Comparison of ENCODE assay signal across 13 mouse cellular contexts in the genomic region with DNA sequence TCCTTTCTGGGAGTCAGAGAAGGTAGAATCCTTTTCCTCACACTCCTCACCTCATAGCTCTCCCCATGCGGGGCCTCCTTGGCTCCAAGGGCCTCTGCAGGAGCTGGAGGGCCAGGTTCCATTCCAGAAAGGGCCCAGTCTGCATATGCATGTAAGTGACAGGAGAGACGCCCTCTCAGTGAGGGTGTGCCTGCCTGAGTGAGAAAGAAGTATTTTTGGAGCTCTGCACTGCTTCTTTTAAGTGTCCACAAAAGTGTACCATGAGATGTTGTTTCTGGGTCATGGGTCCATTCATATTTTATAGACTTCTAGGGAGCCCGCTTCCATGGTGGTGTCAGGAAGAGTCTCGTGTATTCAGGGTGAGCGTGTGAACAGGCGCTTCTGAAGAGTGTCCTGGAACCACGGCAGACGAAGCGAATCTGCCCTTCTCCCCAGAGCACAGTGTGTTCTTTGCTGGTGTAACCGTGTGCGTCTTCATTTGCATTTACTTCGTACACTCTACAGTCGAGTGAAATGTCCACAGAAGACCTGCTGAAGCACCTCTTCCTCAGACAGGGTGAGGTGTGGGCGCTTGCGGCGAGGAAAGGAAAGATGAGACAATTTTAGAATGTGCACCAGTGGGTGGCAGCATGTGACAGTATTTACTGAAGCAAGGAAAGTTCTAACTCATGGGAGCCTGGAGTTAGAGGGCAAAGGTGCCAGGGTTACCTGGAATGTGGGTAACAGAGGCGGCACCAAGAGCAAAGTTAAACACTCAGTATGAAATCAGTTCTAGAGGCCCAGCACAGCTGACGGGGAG. TPM values are rescaled to one million over a fixed set of nuclear protein-coding genes. Genes with fewer than 3 reads are reported as not detected.
DNase-seq lines count a peak whose midpoint lies in the region; ATAC-seq lines count a peak whose summit lies in the region.
"Had no signal": no experiment of that assay in that cellular context is flagged by ENCODE, and none has a peak within 500 bp of the region (broad histone marks: within the 10 kb centered on the region; RNA-seq: fewer than 3 reads in every experiment).

No protein-coding gene starts in this region.

- no peaks in the 10 kb centered on the region for H3K4me1 ChIP-seq in kidney, embryonic 16.5 days (ENCODE audit: insufficient read depth, low read length)
- H3K4me1 ChIP-seq in neural tube, embryonic 15.5 days, result no peaks in the 10 kb centered on the region
- no peaks in the 10 kb centered on the region for H3K4me1 ChIP-seq in limb, embryonic 10.5 days
- H3K4me1 ChIP-seq: embryonic facial prominence, embryonic 12.5 days; forebrain, embryonic 13.5 days; limb, embryonic 13.5 days had no signal

- H3K27ac ChIP-seq in kidney, embryonic 16.5 days (ENCODE audit: low read length), result no peak overlapping the region
- H3K27ac ChIP-seq in neural tube, embryonic 15.5 days (replicated peaks), result no peak overlapping the region
- H3K27ac ChIP-seq in limb, embryonic 10.5 days, result no peak overlapping the region
- H3K27ac ChIP-seq: embryonic facial prominence, embryonic 12.5 days; forebrain, embryonic 13.5 days; limb, embryonic 13.5 days had no signal

- peaks cover 9% of the 10 kb centered on the region for H3K36me3 ChIP-seq in kidney, embryonic 16.5 days (ENCODE audit: insufficient read depth, low read length)
- peaks cover 64% of the 10 kb centered on the region for H3K36me3 ChIP-seq in neural tube, embryonic 15.5 days
- peaks cover 66% of the 10 kb centered on the region for H3K36me3 ChIP-seq in limb, embryonic 10.5 days

- no peak overlapping the region for H3K4me2 ChIP-seq in kidney, embryonic 16.5 days (replicated peaks; ENCODE audit: low read depth, low read length)
- no peak overlapping the region for H3K4me2 ChIP-seq in neural tube, embryonic 15.5 days
- H3K4me2 ChIP-seq: embryonic facial prominence, embryonic 12.5 days; forebrain, embryonic 13.5 days; limb, embryonic 13.5 days had no signal

- peak; percentile 47 to 50 for DNase-seq in left cerebral cortex, postnatal 14 days (ENCODE audit: low spot score in 2 of 2)
- DNase-seq in left cerebral cortex, adult 8-10 months (ENCODE audit: low spot score in 2 of 2), result no peak
- DNase-seq in spleen, postnatal 36 days (ENCODE audit: low spot score in 2 of 2), result peak; percentile 54 to 66
- DNase-seq in spleen, postnatal 4 days (ENCODE audit: low spot score in 2 of 2), result no peak
- DNase-seq in limb, embryonic 10.5 days (ENCODE audit: low spot score), result no peak
- DNase-seq: cerebellum, adult 8-10 months had no signal

- H3K9ac ChIP-seq in kidney, embryonic 16.5 days (replicated peaks; ENCODE audit: low read length), result no peak overlapping the region
- H3K9ac ChIP-seq in neural tube, embryonic 15.5 days (replicated peaks), result no peak overlapping the region
- H3K9ac ChIP-seq: embryonic facial prominence, embryonic 12.5 days; forebrain, embryonic 13.5 days; limb, embryonic 13.5 days had no signal

- whole genome bisulfite sequencing in kidney, embryonic 16.5 days, result 90% methylated on average over 18 of the region's 18 CpGs
- WGBS in neural tube, embryonic 15.5 days, result 91% methylated on average over 18 of the region's 18 CpGs
- 92% methylated on average over 18 of the region's 18 CpGs for WGBS in limb, embryonic 10.5 days

- H3K27me3 ChIP-seq in kidney, embryonic 16.5 days (ENCODE audit: insufficient read depth, low read length), result no peaks in the 10 kb centered on the region
- H3K27me3 ChIP-seq in neural tube, embryonic 15.5 days (replicated peaks), result no peaks in the 10 kb centered on the region
- no peaks in the 10 kb centered on the region for H3K27me3 ChIP-seq in limb, embryonic 10.5 days (ENCODE audit: low read depth, poor library complexity, severe bottlenecking)
- H3K27me3 ChIP-seq: embryonic facial prominence, embryonic 12.5 days; forebrain, embryonic 13.5 days; limb, embryonic 13.5 days had no signal

- ATAC-seq in kidney, embryonic 16.5 days (ENCODE audit: low FRiP score, low TSS enrichment), result 0 out of 2 replicates have a peak, but pooled peaks have one; percentile 15
- no peak for ATAC-seq in neural tube, embryonic 15.5 days (ENCODE audit: low FRiP score)
- ATAC-seq: forebrain, embryonic 13.5 days; inflammation-experienced regulatory T-cells, adult 6 months had no signal

- no peak overlapping the region for H3K4me3 ChIP-seq in kidney, embryonic 16.5 days (ENCODE audit: low read length)
- H3K4me3 ChIP-seq in neural tube, embryonic 15.5 days (replicated peaks), result no peak overlapping the region
- no peak overlapping the region for H3K4me3 ChIP-seq in limb, embryonic 10.5 days
- H3K4me3 ChIP-seq: embryonic facial prominence, embryonic 12.5 days; forebrain, embryonic 13.5 days; limb, embryonic 13.5 days had no signal

- no peaks in the 10 kb centered on the region for H3K9me3 ChIP-seq in kidney, embryonic 16.5 days (ENCODE audit: low read length)
- H3K9me3 ChIP-seq in neural tube, embryonic 15.5 days (replicated peaks), result no peaks in the 10 kb centered on the region
- H3K9me3 ChIP-seq in limb, embryonic 10.5 days (replicated peaks), result no peaks in the 10 kb centered on the region
- H3K9me3 ChIP-seq: embryonic facial prominence, embryonic 12.5 days; forebrain, embryonic 13.5 days; limb, embryonic 13.5 days had no signal

- intact Hi-C loops in left cerebral cortex, postnatal 14 days (cut with DNase I), result no loop called here

RNA-seq across cellular contexts. Expression of a gene that starts 6.7 kb away (rescaled TPM):
- total RNA-seq in left cerebral cortex, postnatal 14 days (2021), result 10 to 100 TPM; 20.9 to 21.1 TPM
- 10 to 100 TPM; 19.8 to 25.0 (median 21.5) TPM for total RNA-seq in left cerebral cortex, adult 8-10 months (2022)
- 27.2 and 33.4 TPM in 2 replicates for polyA plus RNA-seq in kidney, embryonic 16.5 days (2015; fragmentation: Nextera tagmentation; extraction: Ambion mirVana)
- 14.5 and 20.4 TPM in 2 replicates for polyA plus RNA-seq in neural tube, embryonic 15.5 days (2015; fragmentation: Nextera tagmentation; extraction: Ambion mirVana)
- polyA plus RNA-seq in limb, embryonic 10.5 days (2016; fragmentation: Nextera tagmentation; extraction: Ambion mirVana), result 48.8 and 53.4 TPM in 2 replicates

RNA-seq across cellular contexts. Expression of a gene that starts 28.4 kb away (rescaled TPM):
- 10 to 100 TPM; 75.3 to 83.5 TPM for total RNA-seq in left cerebral cortex, postnatal 14 days (2021)
- total RNA-seq in left cerebral cortex, adult 8-10 months (2022), result 10 to 100 TPM; 61.6 to 69.8 (median 63.3) TPM
- polyA plus RNA-seq in kidney, embryonic 16.5 days (2015; fragmentation: Nextera tagmentation; extraction: Ambion mirVana), result 13.4 TPM in 2 replicates
- polyA plus RNA-seq in neural tube, embryonic 15.5 days (2015; fragmentation: Nextera tagmentation; extraction: Ambion mirVana), result 37.2 and 45.4 TPM in 2 replicates
- polyA plus RNA-seq in limb, embryonic 10.5 days (2016; fragmentation: Nextera tagmentation; extraction: Ambion mirVana), result 16.5 and 19.8 TPM in 2 replicates

RNA-seq across cellular contexts. Expression of a gene that starts 35.4 kb away (rescaled TPM):
- total RNA-seq in left cerebral cortex, postnatal 14 days (2021), result 10 to 100 TPM; 10.4 to 10.5 TPM
- total RNA-seq in left cerebral cortex, adult 8-10 months (2022), result 10 to 100 TPM; 11.2 to 13.0 (median 12.0) TPM
- polyA plus RNA-seq in kidney, embryonic 16.5 days (2015; fragmentation: Nextera tagmentation; extraction: Ambion mirVana), result 26.1 and 27.0 TPM in 2 replicates
- 22.6 and 23.6 TPM in 2 replicates for polyA plus RNA-seq in neural tube, embryonic 15.5 days (2015; fragmentation: Nextera tagmentation; extraction: Ambion mirVana)
- 26.6 and 28.9 TPM in 2 replicates for polyA plus RNA-seq in limb, embryonic 10.5 days (2016; fragmentation: Nextera tagmentation; extraction: Ambion mirVana)

RNA-seq across cellular contexts. Expression of a gene that starts 46.2 kb away (rescaled TPM):
- under 1 TPM; 0.13 TPM for total RNA-seq in left cerebral cortex, postnatal 14 days (2021)
- under 1 TPM; 0.21 to 0.36 (median 0.22) TPM for total RNA-seq in left cerebral cortex, adult 8-10 months (2022)
- 0.04 TPM in 1 of 2 replicates, not detected in the other for polyA plus RNA-seq in kidney, embryonic 16.5 days (2015; fragmentation: Nextera tagmentation; extraction: Ambion mirVana)
- 0.68 and 0.86 TPM in 2 replicates for polyA plus RNA-seq in neural tube, embryonic 15.5 days (2015; fragmentation: Nextera tagmentation; extraction: Ambion mirVana)
- polyA plus RNA-seq in limb, embryonic 10.5 days (2016; fragmentation: Nextera tagmentation; extraction: Ambion mirVana), result 0.08 TPM in 1 of 2 replicates, not detected in the other
- polyA plus RNA-seq: heart, postnatal 0 days had no signal

Comparison
In these comparisons a context has a peak if more than half of its experiments do, and no peak if none do; other contexts are left out.
1. DNase-seq: peak in left cerebral cortex, postnatal 14 days (2 of 2) and spleen, postnatal 36 days (2 of 2); none in left cerebral cortex, adult 8-10 months (0 of 2), spleen, postnatal 4 days (0 of 2) and limb, embryonic 10.5 days (single experiment).